Mouse (Mus musculus): ENCODE measurements around the gene Eif2ak4. TPM values are rescaled to one million over a fixed set of nuclear protein-coding genes. Genes with fewer than 3 reads are reported as not detected.

The Eif2ak4 gene
- total RNA-seq, 2 experiments from 2014 or later, result 20.2 to 21.2 TPM

DNA sequence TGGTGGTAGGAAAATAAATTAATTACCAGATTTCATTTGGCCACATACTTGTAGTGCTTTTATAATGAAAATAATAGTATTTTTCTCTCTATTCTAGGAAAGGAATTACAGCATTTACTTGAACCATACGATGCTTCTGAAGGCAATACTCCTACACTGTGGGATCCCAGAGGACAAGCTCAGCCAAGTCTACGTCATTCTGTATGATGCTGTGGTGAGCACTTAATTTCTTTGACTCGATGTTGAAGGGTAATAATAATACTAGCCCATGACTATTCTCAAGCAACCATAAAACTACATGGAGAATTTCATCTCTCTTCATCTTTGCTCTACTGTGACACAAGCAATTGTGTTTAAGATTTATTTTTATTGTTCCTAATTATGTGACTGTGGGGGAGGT, 68.6 kb downstream of the Eif2ak4 start:
- no peak for DNase-seq (ENCODE audit: low spot score in 2 of 2)
- intact Hi-C loops (cut with DNase I), result no loop called here

DNA sequence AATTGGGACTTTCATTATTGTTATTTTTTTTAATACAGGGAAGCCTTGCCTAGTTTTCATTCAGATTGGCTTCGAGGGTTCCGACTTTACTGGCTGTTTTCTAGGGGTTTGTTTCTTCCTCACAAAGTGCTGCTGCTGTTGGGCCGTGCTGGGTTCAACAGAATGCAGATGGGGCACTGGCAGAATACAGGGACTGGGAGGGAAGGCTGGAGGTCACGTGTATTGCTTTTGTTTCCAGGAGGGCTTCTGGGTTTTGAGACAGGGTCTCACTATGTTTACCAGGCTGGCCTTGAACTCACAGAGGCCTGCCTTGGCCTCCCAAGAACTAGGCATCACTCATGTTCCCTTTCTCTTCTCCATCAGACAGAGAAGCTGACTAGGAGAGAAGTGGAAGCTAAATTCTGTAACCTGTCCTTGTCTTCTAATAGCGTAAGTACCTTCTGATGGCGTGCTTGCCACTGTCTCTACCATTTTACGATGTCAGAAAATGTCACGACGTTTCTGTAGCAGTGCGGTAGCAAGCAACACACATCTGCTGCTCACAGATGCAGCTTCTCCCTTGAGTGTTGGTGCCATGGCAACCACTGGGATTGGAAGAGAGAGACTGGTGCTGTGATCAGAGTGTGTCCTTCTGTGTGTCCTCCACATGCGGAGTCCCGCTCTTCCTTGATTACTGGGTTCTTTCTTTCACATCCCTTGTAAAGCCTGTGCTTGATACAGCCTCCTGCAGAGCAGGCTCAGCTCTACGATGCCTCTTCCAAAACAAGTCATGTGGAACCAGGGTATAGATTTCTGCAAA, 69.2 kb downstream of the Eif2ak4 start:
- intact Hi-C loops (cut with DNase I), result no loop called here
- DNase-seq (ENCODE audit: low spot score in 2 of 2), result peak; percentile 61 to 71

DNA sequence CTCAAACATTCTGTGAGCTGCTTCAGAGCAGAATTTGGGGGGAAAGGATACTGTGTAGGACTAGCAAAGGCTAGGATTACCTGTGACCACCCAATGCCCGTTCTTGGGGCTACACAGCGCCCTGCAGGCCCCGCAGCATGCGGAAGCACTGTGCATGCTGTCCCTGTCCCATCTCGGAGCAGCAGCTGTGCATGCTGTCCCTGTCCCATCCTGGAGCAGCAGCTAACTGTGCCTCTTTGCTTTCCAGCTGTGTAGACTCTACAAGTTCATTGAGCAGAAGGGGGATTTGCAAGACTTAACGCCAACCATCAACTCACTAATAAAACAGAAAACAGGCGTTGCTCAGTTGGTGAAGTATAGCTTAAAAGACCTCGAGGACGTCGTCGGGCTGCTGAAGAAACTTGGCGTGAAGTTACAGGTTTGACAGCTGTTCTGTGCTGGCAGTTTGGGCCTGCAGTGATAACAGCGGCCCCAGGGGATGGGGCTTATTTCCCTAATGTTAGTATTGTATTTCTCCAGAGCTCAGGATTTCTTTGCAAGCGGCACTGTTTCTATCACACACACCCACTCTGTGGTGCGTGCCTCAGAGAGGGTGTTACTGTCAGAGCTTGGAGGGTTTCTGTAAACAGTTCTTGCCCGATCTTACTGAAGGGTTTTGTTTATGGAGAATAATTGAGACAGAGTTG, 73.2 kb downstream of the Eif2ak4 start:
- intact Hi-C loops (cut with DNase I), result no loop called here
- DNase-seq (ENCODE audit: low spot score in 2 of 2), result no peak

DNA sequence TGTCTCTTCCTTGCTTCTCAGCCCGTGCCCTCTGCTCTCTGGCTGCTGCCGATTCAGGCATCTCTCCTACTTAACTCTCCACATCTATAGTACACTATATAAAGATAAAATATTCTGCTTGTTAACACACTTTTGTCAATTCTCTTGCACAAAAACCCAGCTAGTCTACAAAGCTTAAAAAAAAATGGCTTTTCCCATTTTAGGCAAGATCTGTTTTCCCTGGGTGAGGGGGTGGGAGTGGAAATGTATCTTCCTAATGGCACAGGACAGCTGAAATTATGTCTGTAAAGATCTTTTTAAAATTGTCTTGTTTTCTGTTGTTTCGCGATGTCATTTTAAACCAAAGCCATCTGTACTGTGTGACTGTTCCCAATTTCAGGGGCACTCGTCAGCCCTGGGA, 75.1 kb downstream of the Eif2ak4 start:
- intact Hi-C loops (cut with DNase I), result no loop called here
- peak in 1 of 2 experiments; percentile 65 for DNase-seq (ENCODE audit: low spot score in 2 of 2)

DNA sequence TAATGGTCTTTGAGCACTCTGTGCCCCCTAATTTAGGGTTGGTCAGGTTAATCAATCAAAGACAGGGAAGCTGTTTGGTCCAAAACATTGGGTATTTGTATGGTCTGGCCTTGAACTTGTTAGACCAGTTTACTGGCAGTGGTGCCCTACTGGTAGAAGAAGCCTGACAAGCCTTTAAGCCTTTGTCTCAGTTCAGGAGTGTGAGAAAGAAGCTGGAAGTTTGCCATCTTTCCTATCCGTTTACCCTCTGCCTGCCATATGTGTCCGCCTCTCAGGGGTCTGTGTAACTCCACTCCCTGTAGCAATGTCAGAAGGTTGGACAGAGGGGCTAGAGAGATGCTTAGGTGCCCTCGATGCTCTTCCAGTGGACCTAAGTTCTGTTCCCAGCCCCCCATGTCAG, 76.0 kb downstream of the Eif2ak4 start:
- DNase-seq (ENCODE audit: low spot score in 2 of 2), result no peak
- intact Hi-C loops (cut with DNase I), result no loop called here

DNA sequence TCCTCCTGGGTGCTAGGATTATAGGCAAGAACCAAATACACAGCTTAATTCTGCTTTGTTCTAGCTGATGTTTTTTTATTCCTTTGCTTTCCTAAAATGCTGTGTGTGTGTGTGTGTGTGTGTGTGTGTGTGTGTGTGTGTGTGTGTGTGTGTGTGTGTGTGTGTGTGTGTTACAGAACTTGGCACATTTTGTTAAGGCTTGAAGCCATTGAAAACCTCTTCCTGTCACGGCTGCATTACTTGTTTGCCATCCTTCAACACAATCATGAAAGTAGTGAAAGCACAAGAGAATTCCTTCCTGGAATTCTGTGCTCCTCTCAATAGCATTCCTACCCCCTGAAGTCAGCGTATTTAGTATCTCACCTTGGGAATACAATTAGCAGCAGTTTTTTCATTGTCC, 77.5 kb downstream of the Eif2ak4 start:
- intact Hi-C loops (cut with DNase I), result no loop called here
- no peak for DNase-seq (ENCODE audit: low spot score in 2 of 2)

DNA sequence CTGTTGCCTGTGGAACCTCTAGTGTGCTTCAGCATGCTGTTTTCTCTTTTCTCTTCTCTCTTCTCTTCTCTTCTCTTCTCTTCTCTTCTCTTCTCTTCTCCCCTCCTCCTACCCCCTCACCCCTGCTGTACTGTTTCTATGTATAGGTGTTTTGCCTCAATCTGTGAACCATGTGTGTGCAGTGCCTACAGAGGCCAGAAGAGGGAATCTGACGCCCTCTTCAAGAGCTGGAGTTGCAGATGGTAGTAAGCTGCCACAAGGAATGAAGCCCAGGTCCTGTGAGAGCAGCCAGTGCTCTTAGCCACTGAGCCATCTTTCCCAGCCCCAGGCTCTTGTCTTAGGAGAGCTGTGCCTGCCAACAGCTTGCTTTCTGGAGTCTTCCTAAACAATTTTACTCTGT, 78.2 kb downstream of the Eif2ak4 start:
- DNase-seq (ENCODE audit: low spot score in 2 of 2), result no peak
- intact Hi-C loops (cut with DNase I), result no loop called here

DNA sequence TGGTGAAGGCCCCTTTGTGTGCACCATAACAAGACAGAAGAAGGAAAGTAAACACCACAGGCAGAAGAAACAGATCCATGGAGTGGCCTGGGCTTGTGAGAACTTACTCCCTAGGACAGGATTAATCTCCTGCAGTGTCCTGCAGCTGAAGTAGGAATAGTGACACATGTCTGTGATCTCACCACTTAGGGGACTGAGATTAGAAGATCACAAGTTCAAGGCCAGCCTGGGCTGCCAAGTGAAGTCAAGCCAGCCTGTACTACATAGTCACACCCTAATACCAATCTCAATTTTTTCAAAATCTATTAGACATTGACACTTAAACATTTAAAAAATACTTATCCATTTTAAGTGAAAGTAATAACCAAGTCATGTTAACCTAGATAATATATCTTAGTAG, 79.9 kb downstream of the Eif2ak4 start:
- intact Hi-C loops (cut with DNase I), result no loop called here

DNA sequence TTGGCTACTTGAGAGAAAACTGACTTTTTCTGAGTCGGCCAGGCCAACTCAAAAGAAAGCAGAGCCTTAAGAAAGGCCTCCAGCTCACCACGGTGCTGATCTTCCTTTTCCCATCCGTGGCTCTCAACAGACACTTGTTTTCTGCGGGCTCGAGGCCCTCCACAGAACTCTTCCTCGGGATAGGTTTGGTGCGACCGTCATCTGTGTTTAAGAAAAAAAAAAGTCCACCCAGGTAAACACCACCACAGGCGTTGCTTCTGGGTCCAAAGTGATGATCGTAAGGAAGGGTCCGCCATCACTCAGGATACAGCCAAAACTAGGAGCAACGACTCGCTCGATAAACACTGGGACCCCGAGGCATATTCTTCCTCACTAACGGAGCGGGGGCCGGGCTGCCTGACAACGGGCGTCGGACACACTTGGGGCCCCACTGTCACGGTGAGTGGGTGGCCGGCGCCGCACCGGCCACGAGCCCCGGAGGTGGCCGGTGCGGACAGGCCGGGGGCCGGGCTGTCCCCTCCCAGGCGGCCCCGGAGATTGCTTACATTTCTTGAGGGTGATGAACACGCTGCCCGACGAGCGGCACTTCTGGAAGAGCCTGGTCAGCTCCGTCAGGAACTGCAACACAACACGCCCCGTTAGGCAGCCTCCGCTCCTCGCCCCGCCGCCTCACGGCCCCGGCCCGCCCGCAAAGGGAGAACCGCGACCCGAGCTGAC, 90.6 kb downstream of the Eif2ak4 start:
- intact Hi-C loops (cut with DNase I), result no loop called here
- no peak for DNase-seq (ENCODE audit: low spot score in 2 of 2)

More for the DNA sequence above, 79.9 kb downstream of the Eif2ak4 start:
- DNase-seq (ENCODE audit: low spot score in 2 of 2), result no peak

DNA sequence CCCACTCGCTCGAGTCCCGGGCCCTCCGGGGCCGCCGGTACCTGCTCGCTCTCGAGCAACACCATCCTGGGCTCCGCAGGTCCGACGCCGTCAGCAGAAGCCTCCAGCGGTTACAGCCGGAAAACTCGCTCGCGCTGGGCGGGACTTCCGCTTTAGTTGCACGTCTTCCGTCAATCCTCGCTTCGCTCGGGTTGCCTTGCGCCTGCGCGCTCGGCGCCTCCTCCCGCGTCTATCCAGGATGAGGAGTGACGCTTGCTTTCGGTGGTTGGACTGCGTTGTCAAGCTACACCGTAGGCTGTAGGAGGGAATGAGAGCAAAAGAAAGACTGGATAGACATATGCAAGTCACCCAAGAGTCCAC, 91.1 kb downstream of the Eif2ak4 start, which contains the start of gene Srp14:
TSS of gene Srp14 (minus strand) at position 162 of the 360 bp plus-strand sequence.
- DNase-seq (ENCODE audit: low spot score in 2 of 2), result peak; percentile 89 to 96
- intact Hi-C loops (cut with DNase I), result no loop called here

DNA sequence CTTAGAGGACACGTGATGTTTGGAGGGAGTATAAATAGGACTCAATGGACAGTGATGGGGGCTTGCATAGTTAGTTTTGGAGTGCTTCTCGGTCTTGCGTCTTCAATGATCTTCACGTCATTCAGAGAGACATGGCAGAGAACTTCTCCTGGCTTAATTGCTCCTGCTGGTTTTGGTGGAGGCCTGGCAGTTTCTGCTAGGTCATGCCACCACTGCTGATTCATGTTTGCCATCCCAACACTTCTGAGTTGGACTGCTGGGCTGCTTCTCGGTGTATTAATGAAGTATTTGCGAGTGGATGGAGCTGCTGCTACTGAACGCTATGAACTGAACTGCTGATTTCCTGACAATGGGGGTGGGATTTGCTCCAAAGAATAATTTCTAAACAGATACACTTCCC, 92.5 kb downstream of the Eif2ak4 start:
- no peak for DNase-seq (ENCODE audit: low spot score in 2 of 2)
- intact Hi-C loops (cut with DNase I), result no loop called here

DNA sequence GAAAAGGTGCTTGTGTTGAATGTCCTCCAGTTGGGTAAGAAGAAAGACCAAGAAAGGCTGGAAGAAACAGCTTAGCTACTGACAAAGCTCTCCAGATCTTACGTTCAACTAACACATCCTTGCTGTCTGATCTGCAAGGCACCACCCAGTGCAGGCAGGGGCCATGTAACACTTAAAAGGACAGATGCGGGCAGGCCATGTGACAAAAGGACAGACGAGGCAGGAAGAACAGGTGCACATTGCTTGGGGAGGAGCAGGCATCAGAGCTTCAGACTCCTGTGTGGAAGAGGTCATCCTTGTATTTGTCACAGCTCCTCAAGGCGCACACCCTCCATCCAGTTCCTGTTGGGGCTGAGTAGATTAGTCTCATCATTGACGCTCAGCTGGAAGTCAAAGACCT, 94.6 kb downstream of the Eif2ak4 start:
- no peak for DNase-seq (ENCODE audit: low spot score in 2 of 2)
- intact Hi-C loops (cut with DNase I), result no loop called here

DNA sequence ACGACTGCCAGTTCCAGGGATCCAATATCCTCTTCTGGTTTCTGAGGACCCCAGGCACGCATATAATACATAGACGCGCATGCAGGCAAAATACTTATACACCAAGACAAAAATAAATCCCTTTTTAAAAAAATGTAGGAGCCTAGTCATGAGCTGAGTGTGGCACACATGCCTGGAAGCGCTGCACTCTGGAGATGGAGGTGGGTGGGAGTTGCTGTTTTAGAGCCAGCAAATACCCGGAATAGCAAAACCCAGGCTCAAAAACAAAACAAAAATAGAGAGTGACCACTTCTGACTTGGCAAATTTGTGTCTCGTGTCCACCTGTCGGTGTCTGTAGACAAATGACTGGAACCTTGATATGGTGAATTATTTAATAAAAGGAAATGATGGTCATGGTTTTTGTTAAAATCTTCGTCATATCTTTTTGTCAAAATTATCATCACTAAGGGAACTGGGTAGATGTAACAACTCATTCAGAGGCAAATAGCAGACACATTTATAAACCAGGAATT, 96.0 kb downstream of the Eif2ak4 start:
- DNase-seq (ENCODE audit: low spot score in 2 of 2), result peak in 1 of 2 experiments; percentile 74
- intact Hi-C loops (cut with DNase I), result no loop called here

DNA sequence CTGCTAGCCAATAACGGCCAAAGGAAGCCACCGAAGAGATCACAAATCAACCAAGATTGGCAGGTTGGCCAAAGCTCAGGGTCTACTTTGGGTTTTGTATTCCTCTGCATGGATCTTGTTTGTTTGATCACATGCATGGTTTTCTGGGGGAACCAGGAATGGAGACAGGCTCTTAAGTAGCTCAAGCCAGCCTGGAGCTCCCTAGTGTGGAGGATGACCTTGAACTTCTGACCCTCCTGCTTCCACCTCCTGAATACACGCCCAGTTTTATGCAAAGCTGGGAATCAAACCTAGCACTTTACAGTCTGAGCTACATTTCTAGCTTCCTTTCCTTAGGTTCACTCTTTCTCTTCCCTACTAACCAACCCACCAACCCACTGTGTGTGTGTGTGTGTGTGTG, 97.0 kb downstream of the Eif2ak4 start:
- intact Hi-C loops (cut with DNase I), result loop anchor here (5.0 kb wide), 2 partner anchors 62 to 397 kb away; partner anchors contain the start of gene Bmf
- DNase-seq (ENCODE audit: low spot score in 2 of 2), result no peak

DNA sequence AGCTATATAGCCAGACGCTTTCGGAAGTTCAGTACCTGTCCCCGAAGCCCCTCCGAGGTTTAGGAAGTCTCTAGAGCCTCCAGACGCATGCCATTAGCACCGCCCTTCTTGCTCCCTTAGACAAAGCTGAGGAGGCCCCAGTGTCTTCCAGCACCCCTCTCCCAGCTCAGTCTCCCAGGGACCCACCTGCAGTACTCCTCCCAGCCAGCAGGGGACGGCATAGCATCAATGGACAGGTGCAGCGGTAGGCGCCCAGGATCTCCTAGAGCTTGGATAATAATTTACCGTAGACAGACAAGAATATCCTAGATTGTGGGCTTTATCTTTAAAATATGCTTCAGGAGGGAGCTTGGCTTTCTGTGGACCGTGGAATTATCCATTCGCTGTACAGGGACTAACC, 98.5 kb downstream of the Eif2ak4 start:
- DNase-seq (ENCODE audit: low spot score in 2 of 2), result peak; percentile 58 to 64
- intact Hi-C loops (cut with DNase I), result loop anchor here (1.0 to 5.0 kb wide), 3 partner anchors 60 to 395 kb away; partner anchors contain the start of gene Bmf

DNA sequence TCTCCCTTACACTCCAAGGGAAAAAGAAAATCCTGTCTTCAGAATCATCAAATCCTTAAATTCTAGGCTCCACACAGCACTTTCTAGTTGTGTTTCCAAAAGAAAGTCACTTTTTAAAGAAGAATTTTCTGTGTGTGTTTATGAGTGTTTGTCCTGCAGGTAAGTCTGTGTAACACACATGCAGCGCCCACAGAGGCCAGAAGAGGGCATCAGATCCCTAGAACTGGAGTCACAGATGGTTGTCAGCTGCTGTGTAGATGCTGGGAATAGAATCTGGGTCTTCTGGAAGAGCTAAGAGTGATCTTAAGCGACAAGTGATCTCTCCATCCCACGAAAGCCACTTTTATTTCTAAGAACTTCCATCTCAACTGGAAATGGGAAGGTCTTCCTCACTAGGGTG, 99.4 kb downstream of the Eif2ak4 start:
- no peak for DNase-seq (ENCODE audit: low spot score in 2 of 2)
- intact Hi-C loops (cut with DNase I), result loop anchor here (1.0 to 5.0 kb wide), 3 partner anchors 59 to 394 kb away; partner anchors contain the start of gene Bmf

DNA sequence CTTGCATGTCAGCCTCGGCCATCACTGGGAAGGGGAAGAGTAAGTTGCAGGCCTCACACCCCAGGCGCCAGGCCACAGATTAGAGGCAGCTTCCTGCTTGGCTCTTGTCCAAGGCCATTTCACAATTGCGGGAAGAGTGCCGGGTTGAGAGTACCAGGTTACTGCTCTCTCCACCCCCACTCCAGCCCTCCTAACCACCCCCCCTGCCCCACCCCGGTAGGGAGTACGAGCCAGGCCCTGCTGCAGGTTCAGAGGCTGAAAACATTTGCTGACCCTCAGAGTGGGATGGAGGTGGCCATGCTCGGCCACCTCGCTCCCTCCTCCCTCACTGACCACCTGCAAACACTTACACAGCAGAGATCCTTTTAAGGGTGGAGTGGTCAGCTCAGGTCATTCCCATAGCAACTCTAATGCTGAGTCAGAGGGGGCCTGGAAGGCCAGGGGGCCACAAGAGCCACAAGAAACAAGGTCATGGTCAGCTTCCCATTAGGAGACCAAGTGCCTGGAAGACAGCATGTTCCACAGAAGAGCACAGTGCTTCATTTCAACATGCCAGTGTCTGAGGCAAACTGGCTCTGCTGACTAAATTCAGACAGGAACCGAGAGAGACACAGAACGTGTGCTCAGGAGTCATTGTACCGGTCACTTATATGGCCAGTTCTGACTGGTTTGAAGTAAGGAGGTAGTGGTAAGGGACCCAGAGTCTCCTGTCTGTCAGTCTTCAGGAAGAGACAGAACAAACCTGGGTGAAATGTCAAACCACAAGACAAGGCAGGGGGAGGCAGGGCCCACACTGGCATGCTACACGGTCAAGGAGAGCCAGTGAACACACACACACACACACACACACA, 102.0 kb downstream of the Eif2ak4 start:
- DNase-seq (ENCODE audit: low spot score in 2 of 2), result no peak
- intact Hi-C loops (cut with DNase I), result no loop called here

DNA sequence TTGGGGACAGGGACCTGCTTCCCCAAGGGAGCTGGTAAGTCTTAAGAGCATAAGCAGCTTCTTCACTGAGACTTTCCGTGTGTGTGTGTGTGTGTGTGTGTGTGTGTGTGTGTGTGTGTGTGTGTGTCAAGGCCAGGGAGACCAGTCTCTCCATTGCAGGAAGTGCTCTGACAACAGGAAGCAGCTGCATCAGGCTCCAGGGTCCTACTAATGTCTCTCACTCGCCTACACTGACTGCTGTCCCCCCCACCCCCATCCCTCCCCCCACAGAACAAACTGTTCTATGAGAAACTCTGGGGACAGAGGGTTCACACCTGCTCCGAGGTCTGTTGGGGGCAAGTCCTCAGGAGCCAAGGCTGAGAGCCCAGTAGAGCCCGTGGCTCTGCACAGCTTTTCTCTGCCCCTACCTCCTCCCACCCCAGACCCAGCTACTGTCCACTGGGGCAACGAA, 102.9 kb downstream of the Eif2ak4 start:
- intact Hi-C loops (cut with DNase I), result no loop called here
- DNase-seq (ENCODE audit: low spot score in 2 of 2), result peak in 1 of 2 experiments; percentile 33

DNA sequence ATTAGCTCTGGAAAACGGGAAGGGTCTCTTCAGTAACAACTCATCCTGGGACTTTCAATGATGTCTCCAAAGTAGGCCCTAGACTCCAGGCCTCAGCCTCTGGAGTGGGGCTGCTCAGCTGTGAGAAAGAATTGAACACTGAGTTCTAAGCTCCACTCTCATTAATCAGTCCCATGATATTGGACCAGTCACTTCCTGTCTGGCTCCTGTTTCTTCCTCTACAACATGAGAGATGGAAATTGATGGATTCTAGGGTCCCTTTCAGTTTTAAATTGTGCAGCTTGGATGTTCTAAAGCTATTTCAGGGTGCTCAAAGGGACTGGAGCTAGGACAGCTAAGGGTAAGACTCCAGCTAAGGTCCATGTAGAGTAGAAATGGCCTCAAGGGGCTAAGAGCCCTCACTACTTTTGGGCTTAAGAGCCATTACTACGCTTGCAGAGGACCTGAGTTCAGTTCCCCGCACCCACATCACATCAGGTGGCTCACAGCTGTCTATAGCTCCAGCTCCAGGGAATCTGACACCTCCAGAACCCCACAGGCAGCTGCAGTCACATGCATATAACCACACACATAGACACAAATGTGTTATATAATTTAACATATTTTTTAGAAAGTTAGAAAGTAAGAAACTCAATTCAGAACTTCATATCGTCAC, 103.5 kb downstream of the Eif2ak4 start:
- no peak for DNase-seq (ENCODE audit: low spot score in 2 of 2)
- intact Hi-C loops (cut with DNase I), result no loop called here

Data from left cerebral cortex, postnatal 25 days (tissue).